Mouse (Mus musculus) liver, embryonic 13.5 days (tissue): ENCODE measurements around the gene Rcsd1. TPM values are rescaled to one million over a fixed set of nuclear protein-coding genes. Genes with fewer than 3 reads are reported as not detected.

ENCODE experiments used
- ATAC-seq: fragments of 200-750 bp; cut with Nextera tagmentation; 2 replicates; pipeline ENCODE4 v1.8.0; 2017; ENCODE audit warnings: low read depth, mild to moderate bottlenecking, moderate number of reproducible peaks, moderate library complexity
- DNase-seq: peaks from one replicate; pipeline ENCODE4 v3.0.0; 2022
- H3K27ac ChIP-seq: fragments of 300-500 bp; sonication (generic); 2 replicates; pipeline ENCODE4 v1.5.1; 2015; ENCODE audit warnings: moderate library complexity, mild to moderate bottlenecking, inconsistent platforms
- H3K27me3 ChIP-seq: fragments of 300-500 bp; sonication (generic); 2 replicates; pipeline ENCODE4 v1.6.1; 2015; ENCODE audit warnings: mild to moderate bottlenecking, inconsistent platforms
- H3K36me3 ChIP-seq: fragments of 300-500 bp; sonication (generic); 2 replicates; pipeline ENCODE4 v1.6.1; 2015; ENCODE audit warnings: mild to moderate bottlenecking, inconsistent platforms
- H3K4me1 ChIP-seq: fragments of 300-500 bp; sonication (generic); replicated peaks from 2 replicates; pipeline ENCODE4 v1.6.1; 2015; ENCODE audit warnings: inconsistent platforms
- H3K4me2 ChIP-seq: fragments of 300-500 bp; sonication (generic); 2 replicates; pipeline ENCODE4 v1.6.1; 2015; ENCODE audit warnings: inconsistent platforms, mild to moderate bottlenecking, moderate library complexity
- H3K4me3 ChIP-seq: fragments of 300-500 bp; sonication (generic); replicated peaks from 2 replicates; pipeline ENCODE4 v1.5.1; 2015; ENCODE audit warnings: mild to moderate bottlenecking, inconsistent platforms
- H3K9ac ChIP-seq: fragments of 300-500 bp; sonication (generic); 2 replicates; pipeline ENCODE4 v1.6.1; 2015; ENCODE audit warnings: mild to moderate bottlenecking, inconsistent platforms
- H3K9me3 ChIP-seq: fragments of 300-500 bp; sonication (generic); replicated peaks from 2 replicates; pipeline ENCODE4 v1.6.1; 2016; ENCODE audit warnings: inconsistent platforms
- WGBS: fragments of 180-500 bp; shearing (Covaris S2); methylation state at CpG from one replicate; pipeline ENCODE4 v1.1.7; 2015; ENCODE audit not compliant: insufficient replicate concordance; 5-methylcytosine and 5-hydroxymethylcytosine counted together
- polyA plus RNA-seq: library from polyadenylated mRNA; unstranded; fragments of >200 nt; fragmentation: Nextera tagmentation; extraction: Ambion mirVana; gene quantifications from 2 replicates; pipeline ENCODE4 v1.2.1, GENCODE M21; 2015

The Rcsd1 gene
- polyA plus RNA-seq, 1 experiment from 2014 or later: 7.5 TPM

- H3K4me3 ChIP-seq: no peak overlapping the region
- H3K4me2 ChIP-seq: peak overlapping the region; percentile 2; the same call in 1 of the 2 replicates
- H3K36me3 ChIP-seq: no peaks in the 10 kb centered on the region
- H3K9me3 ChIP-seq: no peaks in the 10 kb centered on the region
- no peak overlapping the region for H3K27ac ChIP-seq
- DNase-seq (no peak), ATAC-seq (no peak)
- 29% methylated on average over 9 of the region's 9 CpGs for WGBS
- H3K9ac ChIP-seq: no peak overlapping the region
- H3K27me3 ChIP-seq: peaks cover 37% of the 10 kb centered on the region
- H3K4me1 ChIP-seq: peaks cover 49% of the 10 kb centered on the region
Observed at GRCm38 (mm10) chr1:165701562-165701961, 8.0 kb downstream of the Rcsd1 start.

- H3K4me3 ChIP-seq: no peak overlapping the region
- no peaks in the 10 kb centered on the region for H3K9me3 ChIP-seq
- no peak overlapping the region for H3K27ac ChIP-seq
- WGBS: 12% methylated on average over 6 of the region's 6 CpGs
- H3K27me3 ChIP-seq: peaks cover 31% of the 10 kb centered on the region
- ATAC-seq (no peak), DNase-seq (no peak)
- H3K36me3 ChIP-seq: no peaks in the 10 kb centered on the region
- H3K4me1 ChIP-seq: peaks cover 47% of the 10 kb centered on the region
- no peak overlapping the region for H3K9ac ChIP-seq
- peak overlapping the region; percentile 9; the same call in 1 of the 2 replicates for H3K4me2 ChIP-seq
Observed at GRCm38 (mm10) chr1:165700933-165701518, 8.5 kb downstream of the Rcsd1 start.

GRCm38 (mm10) chr1:165700376-165700815 is 9.2 kb downstream of the Rcsd1 start:
- 12% methylated on average over 7 of the region's 7 CpGs for WGBS
- ATAC-seq: peak; percentile 25; the same call in 1 of the 2 replicates
- Histone ChIP-seq H3K4me3 (no peak overlapping the region), H3K4me1 (peaks cover 46% of the 10 kb centered on the region), H3K27me3 (peaks cover 26% of the 10 kb centered on the region), H3K9ac (no peak overlapping the region), H3K36me3 (no peaks in the 10 kb centered on the region), H3K4me2 (0 out of 2 replicates have a peak overlapping the region, but pooled peaks have one; percentile 9), H3K9me3 (no peaks in the 10 kb centered on the region), H3K27ac (no peak overlapping the region)
- no peak for DNase-seq

GRCm38 (mm10) chr1:165697701-165698100 is 11.9 kb downstream of the Rcsd1 start:
- 50% methylated on average over 8 of the region's 8 CpGs for WGBS
- peaks cover 21% of the 10 kb centered on the region for H3K27me3 ChIP-seq
- no peak overlapping the region for H3K4me3 ChIP-seq
- H3K4me1 ChIP-seq: peaks cover 38% of the 10 kb centered on the region
- ATAC-seq (no peak), DNase-seq (no peak)
- no peak overlapping the region for H3K27ac ChIP-seq
- no peak overlapping the region for H3K4me2 ChIP-seq
- H3K36me3 ChIP-seq: no peaks in the 10 kb centered on the region
- no peak overlapping the region for H3K9ac ChIP-seq
- no peaks in the 10 kb centered on the region for H3K9me3 ChIP-seq

GRCm38 (mm10) chr1:165696870-165697269 is 12.7 kb downstream of the Rcsd1 start:
- Histone ChIP-seq H3K9me3 (no peaks in the 10 kb centered on the region), H3K4me3 (no peak overlapping the region), H3K4me1 (peaks cover 34% of the 10 kb centered on the region), H3K9ac (no peak overlapping the region), H3K36me3 (no peaks in the 10 kb centered on the region), H3K27me3 (peaks cover 13% of the 10 kb centered on the region), H3K27ac (no peak overlapping the region), H3K4me2 (no peak overlapping the region)
- 59% methylated on average over 7 of the region's 7 CpGs for WGBS
- DNase-seq (no peak), ATAC-seq (no peak)

GRCm38 (mm10) chr1:165696040-165696439 is 13.5 kb downstream of the Rcsd1 start:
- Histone ChIP-seq H3K9ac (no peak overlapping the region), H3K4me3 (no peak overlapping the region), H3K27me3 (peaks cover 5% of the 10 kb centered on the region; the same call in 1 of the 2 replicates), H3K9me3 (no peaks in the 10 kb centered on the region), H3K27ac (no peak overlapping the region), H3K4me2 (no peak overlapping the region), H3K36me3 (no peaks in the 10 kb centered on the region), H3K4me1 (peaks cover 29% of the 10 kb centered on the region)
- DNase-seq: no peak
- 67% methylated on average over 5 of the region's 5 CpGs for WGBS
- no peak for ATAC-seq

- H3K4me2 ChIP-seq: no peak overlapping the region
Observed at GRCm38 (mm10) chr1:165695392-165696014, 14.1 kb downstream of the Rcsd1 start.

GRCm38 (mm10) chr1:165693856-165694255 is 15.7 kb downstream of the Rcsd1 start:
- DNase-seq (no peak), ATAC-seq (no peak)
- Histone ChIP-seq H3K4me1 (peaks cover 24% of the 10 kb centered on the region), H3K9ac (no peak overlapping the region), H3K36me3 (no peaks in the 10 kb centered on the region), H3K27me3 (no peaks in the 10 kb centered on the region), H3K4me2 (no peak overlapping the region), H3K9me3 (no peaks in the 10 kb centered on the region), H3K27ac (no peak overlapping the region), H3K4me3 (no peak overlapping the region)
- 64% methylated on average over 7 of the region's 7 CpGs for WGBS

More at GRCm38 (mm10) chr1:165695392-165696014, 14.1 kb downstream of the Rcsd1 start:
- DNase-seq (no peak), ATAC-seq (no peak)
- Histone ChIP-seq H3K27me3 (peaks cover 4% of the 10 kb centered on the region; the same call in 1 of the 2 replicates), H3K36me3 (no peaks in the 10 kb centered on the region), H3K27ac (no peak overlapping the region), H3K4me1 (peaks cover 26% of the 10 kb centered on the region), H3K9ac (no peak overlapping the region), H3K4me3 (no peak overlapping the region), H3K9me3 (no peaks in the 10 kb centered on the region)

GRCm38 (mm10) chr1:165691516-165691915 is 18.0 kb downstream of the Rcsd1 start:
- H3K9ac ChIP-seq: no peak overlapping the region
- DNase-seq (no peak), ATAC-seq (peak; percentile 54; the same call in 1 of the 2 replicates)
- no peak overlapping the region for H3K4me2 ChIP-seq
- 2% methylated on average over 3 of the region's 3 CpGs for WGBS
- no peak overlapping the region for H3K27ac ChIP-seq
- H3K27me3 ChIP-seq: no peaks in the 10 kb centered on the region
- no peak overlapping the region for H3K4me3 ChIP-seq
- peaks cover 22% of the 10 kb centered on the region for H3K4me1 ChIP-seq
- no peaks in the 10 kb centered on the region for H3K36me3 ChIP-seq
- no peaks in the 10 kb centered on the region for H3K9me3 ChIP-seq

- Histone ChIP-seq H3K9me3 (no peaks in the 10 kb centered on the region), H3K4me3 (no peak overlapping the region), H3K27me3 (no peaks in the 10 kb centered on the region), H3K4me2 (no peak overlapping the region), H3K4me1 (peaks cover 22% of the 10 kb centered on the region; the same call in 1 of the 2 replicates), H3K9ac (no peak overlapping the region), H3K36me3 (no peaks in the 10 kb centered on the region), H3K27ac (no peak overlapping the region)
- WGBS: 40% methylated on average over 5 of the region's 5 CpGs
- DNase-seq (no peak), ATAC-seq (no peak)
Observed at GRCm38 (mm10) chr1:165689845-165690244, 19.7 kb downstream of the Rcsd1 start.

GRCm38 (mm10) chr1:165687861-165688260 is 21.7 kb downstream of the Rcsd1 start:
- Histone ChIP-seq H3K27me3 (no peaks in the 10 kb centered on the region), H3K4me2 (no peak overlapping the region), H3K9me3 (no peaks in the 10 kb centered on the region), H3K9ac (no peak overlapping the region), H3K4me3 (no peak overlapping the region), H3K27ac (no peak overlapping the region), H3K36me3 (no peaks in the 10 kb centered on the region), H3K4me1 (peaks cover 19% of the 10 kb centered on the region; the same call in 1 of the 2 replicates)
- no peak for DNase-seq
- ATAC-seq: no peak
- WGBS: 84% methylated on average over 2 of the region's 2 CpGs

GRCm38 (mm10) chr1:165686963-165687362 is 22.6 kb downstream of the Rcsd1 start:
- DNase-seq (no peak), ATAC-seq (no peak)
- no peak overlapping the region for H3K4me2 ChIP-seq
- no peaks in the 10 kb centered on the region for H3K27me3 ChIP-seq
- H3K4me1 ChIP-seq: peaks cover 22% of the 10 kb centered on the region; the same call in 1 of the 2 replicates
- no peak overlapping the region for H3K4me3 ChIP-seq
- H3K27ac ChIP-seq: no peak overlapping the region
- H3K36me3 ChIP-seq: no peaks in the 10 kb centered on the region
- H3K9me3 ChIP-seq: no peaks in the 10 kb centered on the region
- 29% methylated on average over 8 of the region's 8 CpGs for WGBS
- no peak overlapping the region for H3K9ac ChIP-seq
